Mouse (Mus musculus) cerebellum, adult 18-20 months (tissue): ENCODE measurements at regions not wholly inside any gene's neighbourhood (a gene's known extent, or its start where the extent isn't known, plus 50 kb on each side); places are given as distances from the start of the nearest gene placed in this dataset.
A peak's percentile ranks its signal among the peaks of the same experiment; 100 is the strongest.

ENCODE experiments used
- DNase-seq, 2 experiments: peaks; one replicate each; pipeline ENCODE4 v3.0.0; 2021

DNA sequence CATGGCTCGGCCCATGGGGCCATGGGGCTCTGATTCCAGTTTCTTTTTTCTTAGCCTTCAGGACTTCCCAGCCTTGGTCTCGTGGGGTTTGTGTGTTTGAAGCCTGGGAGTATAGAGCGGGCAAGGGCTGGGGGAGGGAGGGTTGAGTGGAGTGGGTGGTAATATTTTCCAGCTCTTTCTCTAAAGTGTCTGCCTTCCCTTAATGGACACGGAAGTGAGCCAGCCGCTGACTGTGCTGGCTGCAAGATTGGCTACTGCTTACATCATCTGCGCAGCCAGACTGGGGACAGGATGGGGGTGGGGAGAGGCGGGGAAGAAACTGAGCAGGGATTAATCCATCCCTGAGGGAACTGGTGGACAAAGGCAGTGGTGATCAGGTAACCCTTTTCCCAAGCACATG is 52.3 kb downstream of the Tnp1 start:
- no peak for DNase-seq

DNA sequence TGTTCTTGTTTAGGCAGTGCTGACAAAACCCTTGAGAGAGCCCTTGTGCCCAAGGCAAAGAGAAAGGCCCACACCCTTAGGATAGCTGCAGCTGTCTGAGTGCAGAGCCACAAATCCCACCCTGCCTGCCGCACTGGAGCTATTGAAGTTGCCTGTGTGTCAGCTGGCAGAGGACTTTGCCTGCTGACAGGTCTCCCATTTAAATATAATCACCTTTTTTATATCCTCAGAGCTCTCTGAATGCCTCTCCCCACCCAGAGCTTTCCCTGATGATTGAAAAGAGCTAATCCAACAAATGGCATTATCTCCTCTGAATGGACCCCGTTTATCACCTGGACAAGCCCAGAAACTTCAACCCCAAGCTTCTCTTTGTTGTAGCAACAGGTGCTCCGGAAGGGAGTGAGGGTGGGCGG is 55.5 kb downstream of the Tnp1 start:
- DNase-seq, result no peak

DNA sequence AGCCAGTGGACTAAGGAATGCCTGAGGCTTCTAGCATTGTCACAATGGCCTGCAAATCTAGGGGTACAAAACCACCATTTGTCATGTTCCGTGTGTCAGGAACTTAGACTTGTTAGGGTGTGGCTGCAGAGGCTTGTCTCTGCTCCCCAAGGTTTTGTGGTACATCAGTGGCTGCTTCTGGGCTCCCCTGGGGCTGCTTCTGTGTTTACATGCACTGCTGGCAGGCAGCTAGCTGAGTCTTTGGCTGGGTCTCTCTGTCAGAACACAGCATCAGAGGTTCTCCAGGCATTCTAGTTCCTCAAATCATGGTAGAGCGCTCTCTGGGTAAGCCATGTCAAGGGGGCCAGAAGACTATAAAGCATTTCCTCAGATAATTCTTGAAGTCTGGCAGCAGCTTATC is 60.3 kb downstream of the Tnp1 start:
- no peak for DNase-seq

DNA sequence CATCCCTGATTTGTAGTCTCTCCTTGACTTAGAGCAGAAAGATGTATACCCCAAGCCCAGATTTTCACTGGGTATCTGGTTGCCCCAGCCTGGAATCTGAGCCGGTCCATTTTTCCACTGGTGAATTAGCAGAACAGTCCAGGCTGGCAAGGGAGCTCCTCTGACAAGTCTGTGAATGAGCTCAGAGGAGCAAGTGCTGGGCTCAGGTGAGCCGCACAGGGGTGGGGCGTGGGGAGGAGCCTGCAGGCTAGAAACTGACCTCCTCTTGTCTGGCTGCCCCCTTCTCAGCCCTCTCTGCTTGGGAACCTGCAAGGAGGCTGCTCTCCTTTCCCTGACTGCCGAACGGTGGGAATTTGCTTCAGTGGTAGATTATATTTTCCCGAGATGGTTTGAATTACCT is 62.8 kb downstream of the Tnp1 start:
- no peak for DNase-seq

DNA sequence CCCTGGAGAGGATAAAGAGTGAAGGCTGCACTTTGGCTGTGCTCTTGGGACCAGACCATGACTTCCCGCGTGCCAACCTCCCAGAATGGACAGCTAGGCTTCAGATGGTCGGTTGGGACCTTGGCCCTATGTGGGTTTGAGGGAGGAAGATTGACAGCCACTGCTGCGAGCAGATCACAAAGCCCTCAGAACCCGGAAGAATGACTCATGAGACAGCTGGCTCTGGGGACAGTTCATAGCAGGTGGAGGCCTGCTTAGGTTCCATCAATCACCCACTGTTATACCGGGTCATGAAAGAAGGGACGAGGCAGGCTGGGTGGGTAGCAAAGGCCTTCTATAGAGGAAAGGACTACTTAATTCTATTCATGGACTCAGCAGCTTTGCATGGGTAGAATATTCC is 63.9 kb downstream of the Tnp1 start:
- DNase-seq, result peak; percentile 8 to 15

DNA sequence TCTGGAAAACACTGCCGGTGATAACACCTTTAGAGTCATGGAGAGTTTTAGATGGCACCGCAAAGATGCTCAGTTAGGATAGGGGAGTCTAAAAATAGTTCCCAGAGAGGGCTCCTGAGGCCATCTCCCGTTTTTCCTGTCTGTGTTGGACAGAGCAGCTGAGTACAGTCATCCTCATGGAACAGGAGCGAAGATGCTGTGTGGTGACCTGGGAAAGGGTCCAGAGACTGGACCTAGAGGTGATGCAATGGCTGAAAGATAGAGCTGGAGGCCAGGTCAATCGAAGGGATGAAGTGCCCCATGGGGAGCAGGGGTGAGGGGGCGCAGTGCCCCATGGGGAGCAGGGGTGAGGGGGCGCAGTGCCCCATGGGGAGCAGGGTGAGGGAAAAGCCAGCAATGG is 64.3 kb downstream of the Tnp1 start:
- peak in 1 of 2 experiments; percentile 29 for DNase-seq

DNA sequence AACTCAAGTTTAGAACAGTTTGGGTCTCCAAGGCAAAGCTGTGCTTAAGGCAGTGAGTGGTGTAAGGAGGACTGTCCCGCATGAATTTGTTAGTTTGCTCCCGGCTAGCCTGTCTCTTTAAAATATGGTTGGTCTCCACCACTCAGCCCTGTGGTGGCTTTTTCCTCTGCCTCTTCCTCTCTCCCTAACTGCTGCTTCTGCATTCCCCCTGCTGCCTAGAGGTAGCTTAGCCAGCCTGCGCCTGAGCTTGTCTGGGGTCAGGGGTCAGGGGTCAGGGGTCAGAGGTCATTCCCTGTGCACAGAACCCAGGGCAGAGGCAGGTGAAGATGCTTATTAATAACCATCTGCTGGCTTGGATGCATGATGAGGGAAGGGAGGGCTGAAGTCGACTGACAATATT is 69.5 kb downstream of the Tnp1 start:
- DNase-seq, result no peak

DNA sequence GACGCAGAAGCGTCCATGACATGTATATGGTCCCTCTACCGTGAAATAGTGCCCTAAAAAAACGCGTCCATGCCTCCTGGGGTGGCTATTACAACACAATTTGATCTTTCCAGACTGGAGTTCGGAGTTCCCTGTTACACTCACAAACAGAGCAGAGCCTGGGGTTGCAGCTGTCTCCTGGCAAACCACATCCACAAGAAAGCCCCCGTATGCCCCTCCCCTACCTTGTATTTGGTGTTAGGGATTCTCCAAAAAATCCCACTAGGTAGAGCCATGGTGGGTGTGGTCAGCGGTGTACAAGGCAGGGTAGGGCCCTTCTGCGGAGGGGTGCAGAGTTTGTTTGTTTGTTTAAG is 70.0 kb downstream of the Tnp1 start:
- DNase-seq, result no peak

DNA sequence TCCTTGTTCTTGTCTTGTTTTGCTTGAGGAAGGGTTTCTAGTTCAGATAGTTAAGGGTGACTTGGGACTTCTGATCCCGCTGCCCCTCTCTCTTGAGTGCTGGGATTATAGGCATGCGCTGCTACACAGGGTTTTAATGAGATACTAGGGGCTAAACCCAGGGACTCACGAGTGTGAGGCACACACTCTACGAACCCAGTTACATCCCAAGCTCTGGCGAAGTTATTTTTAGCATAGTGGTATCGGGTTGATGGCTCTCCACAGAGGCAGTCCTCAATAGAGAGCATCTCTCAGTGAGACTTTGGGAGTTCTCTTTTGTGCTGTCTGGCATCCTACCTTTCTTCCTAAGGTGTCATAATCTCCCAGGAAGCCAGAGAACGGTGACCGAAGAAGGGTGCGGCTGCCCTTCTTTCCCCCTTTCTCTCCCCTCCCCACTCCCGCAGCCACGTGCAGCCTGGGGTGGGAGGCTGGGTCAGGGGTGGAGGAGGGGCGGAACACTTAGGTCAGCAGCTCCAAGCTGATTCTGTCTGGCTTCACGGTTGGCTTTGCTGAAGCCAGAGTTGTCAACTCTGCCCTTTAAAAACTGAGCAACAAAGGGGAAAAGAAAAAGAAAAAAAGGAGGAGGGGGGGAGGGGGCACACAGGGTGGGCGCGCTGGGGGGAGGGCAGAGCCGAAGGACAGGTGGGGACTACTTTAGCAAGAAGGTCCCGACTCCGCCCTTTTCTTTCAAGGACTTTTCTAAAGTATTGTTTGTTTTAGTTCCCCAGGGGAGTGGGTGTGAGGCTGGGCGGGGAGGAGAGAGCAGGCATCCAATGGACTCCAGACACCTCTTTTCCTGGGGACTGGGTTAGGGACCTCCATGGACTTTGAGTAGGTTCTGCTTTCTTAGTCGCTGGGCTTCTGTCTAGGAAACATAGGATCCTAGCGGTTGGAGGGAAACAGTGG is 70.4 kb upstream of the Igfbp5 start:
- no peak for DNase-seq

DNA sequence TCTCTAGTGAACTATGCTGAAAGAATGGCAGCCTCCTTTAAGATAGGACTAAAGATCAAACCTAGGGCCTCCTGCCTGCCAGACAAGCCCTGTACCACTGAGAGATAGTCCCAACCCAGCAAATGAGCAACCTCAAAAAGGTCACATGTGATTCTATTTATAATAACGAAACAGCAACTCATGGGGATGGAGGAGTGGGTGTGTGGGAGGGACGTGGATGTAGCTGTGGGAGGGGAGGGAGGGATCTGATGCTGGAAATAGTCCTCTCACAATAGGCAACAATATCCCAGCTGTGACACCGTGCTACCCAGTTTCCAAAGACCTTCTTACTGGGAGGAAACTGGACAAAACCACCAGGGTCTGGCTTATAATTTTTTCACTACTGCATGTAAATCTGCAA is 69.5 kb upstream of the Igfbp5 start:
- no peak for DNase-seq

DNA sequence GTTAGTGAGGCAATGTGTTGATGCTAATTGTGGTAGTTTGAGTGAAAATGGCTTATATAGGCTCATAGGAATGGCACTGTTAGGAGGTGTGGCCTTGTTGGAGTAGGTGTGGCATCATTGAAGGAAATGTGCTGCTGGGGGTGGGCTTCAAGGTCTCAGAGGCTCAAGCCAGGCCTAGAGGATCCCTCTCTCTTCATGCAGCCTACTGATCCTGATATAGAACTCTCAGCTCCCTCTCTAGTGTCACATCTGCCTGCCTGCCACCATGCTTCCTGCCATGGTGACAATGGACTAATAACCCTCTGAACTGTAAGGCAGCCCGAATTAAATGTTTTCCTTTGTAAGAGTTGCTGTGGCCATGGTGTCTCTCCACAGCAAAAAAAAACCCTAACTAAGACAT is 68.4 kb upstream of the Igfbp5 start:
- DNase-seq, result no peak

DNA sequence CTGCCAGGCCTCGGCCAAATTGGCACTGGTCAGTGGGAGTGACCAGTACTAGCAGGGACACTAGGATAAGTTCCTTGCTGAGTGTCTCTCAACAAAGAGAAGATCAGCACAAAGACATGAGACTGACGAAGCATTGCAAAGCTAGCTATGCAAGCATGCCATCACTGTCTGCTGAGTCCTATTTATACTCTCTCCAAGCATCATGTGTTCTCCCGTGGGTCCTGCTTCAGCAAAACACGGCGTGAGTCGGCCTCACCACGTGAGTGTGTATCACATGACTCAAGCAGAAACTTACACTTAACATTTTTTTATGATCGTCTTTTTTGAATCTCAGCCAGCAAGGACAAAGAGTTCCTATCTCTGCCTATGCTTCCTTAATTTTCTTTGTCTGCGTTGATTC is 67.7 kb upstream of the Igfbp5 start:
- no peak for DNase-seq

DNA sequence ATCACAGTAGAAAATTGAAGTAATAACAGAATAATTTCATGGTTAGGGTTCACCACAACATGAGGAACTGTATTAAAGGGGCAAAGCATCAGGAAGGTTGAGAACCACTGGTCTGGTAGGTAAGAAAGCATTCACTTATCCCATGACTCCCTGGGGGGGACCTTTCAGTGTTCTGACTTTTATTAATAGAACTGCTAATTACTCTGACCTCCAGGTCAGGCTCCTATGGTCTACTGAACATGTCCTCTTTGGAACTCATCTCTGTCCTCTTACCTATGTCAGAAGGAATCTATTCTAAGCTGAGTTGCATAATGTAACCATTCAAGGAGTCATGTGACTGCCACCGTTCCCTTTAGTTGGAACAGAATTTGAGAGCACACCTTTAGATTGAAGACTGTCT is 65.3 kb upstream of the Igfbp5 start:
- no peak for DNase-seq

DNA sequence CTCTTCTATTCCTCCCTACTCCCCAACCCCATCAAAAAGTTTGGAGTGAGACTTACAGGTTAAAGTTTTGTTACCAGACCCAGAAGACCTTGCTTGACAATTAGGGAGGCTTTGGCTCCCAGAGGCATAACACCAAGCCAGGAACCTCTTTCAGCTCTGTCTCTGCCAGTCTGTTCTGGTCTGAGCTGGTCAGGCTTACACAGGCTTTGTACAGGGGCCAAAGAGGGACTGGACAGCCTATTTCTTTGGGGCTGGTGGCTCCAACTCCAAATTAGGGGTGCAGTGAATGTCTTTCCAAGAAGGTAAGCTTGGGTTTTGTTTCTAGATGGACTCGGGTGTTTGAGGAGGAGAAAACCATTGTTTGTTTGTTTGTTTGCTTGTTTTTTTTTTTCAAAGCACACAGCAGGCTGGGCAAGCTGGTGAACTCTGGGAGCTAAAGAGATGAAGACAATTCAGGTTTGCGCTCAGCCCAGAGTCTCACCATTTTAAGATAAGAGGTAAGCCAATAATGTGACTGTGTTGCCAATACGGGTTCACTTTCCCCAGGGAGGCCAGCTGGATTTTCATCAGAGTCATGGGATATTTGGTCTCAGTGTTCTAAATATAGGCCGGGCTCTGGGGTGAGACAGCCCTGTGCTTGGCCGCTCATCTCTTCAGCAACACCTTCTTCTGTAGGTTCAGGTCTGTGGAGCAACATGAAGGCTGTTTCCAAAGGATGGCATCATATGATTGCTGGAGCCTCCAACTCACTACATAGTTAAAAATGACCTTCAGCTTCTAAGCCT is 62.2 kb upstream of the Igfbp5 start:
- DNase-seq, result peak in 1 of 2 experiments; percentile 37

DNA sequence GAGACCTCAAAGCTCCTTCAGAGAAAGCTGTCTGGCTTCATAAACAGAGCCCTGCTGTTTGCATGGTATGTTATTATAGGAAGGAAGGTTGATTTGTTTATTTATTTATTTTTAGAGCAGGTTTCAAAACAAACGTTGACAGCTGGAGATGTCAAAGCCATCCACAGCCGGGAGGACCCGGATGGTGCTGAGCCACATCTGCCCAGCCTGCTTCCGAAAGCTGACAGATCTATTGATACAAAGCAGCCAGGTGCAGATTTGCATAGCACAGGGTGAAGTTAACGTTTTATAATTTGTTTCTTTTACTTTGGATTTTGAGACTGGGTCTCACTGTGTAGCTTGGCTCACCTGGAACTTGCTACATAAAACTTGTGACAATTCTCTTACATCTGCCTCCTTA is 61.5 kb upstream of the Igfbp5 start:
- DNase-seq, result no peak

DNA sequence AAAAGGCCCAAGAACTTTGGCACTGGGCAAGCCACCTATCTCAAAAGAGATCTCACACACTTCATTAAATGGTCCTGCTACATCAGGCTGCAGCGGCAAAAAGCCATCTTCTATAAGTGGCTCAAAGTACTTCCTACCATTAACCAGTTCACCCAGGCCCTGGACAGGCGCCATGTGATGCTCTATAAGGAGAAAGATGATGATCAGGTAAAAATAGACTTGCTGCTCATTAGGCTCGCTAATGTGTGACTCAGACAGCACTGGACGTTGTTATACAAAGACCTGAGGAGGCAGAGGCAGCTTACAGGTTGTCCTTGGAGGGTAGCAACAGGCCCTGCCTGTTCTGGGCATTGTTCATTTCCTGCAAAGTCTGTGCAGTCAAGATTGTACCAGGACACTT is 60.4 kb upstream of the Igfbp5 start:
- DNase-seq, result no peak

DNA sequence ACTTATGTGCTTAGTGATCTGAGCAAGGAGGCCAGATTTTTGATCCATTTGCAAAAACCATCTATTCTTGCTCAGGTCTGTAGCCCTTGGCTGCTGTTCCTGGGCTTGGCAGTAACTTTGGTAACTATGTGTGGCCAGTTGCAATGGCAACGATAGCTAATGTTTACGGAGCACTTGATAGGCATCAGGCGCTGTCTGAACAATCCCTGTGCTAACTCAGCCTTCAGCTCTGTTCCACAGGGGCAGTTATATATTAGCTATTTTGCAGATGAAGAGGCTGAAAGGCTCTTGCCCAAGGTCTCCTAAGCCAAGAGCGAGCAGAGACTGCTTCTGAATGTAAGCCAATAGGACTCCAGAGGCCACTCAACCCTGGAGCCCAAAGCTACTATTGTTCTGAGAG is 55.1 kb upstream of the Igfbp5 start:
- no peak for DNase-seq
